22 mouse cellular contexts compared by ENCODE assay signal in the genomic region with DNA sequence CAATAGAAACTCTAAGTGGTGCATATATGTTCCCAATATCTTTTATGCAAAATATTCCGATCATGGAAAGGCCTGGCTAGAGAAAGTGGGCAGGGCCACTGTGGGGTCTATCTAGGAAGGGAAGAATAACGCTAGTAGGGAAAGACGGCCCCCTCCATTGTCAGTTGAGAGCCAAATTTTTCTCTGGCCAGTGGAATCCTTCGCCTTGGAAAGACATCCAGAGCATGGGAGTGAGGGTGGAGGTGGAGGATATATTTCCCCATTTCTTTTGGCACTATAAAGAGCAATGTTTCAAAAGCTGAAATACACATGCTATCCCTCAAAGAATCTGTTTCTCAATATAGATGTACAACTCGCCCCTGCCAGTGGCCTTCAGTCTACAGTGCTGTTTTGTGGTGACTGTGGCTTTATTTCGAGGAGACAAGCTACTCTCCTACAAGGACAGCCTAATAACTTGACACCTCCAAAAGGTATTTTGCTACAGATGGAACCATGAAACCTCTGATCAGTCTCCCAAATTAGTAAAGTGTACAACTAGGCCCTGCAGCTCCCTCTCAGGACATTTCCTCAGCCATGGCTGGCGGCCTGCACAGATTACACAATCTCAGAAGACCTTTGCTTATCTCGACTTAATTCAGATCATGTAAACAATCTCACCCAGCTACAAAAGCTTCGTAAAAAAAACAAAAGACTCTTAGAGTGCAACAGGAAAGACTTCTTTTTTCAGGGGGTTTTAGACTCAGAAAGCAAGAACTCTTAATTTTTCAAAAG. TPM values are rescaled to one million over a fixed set of nuclear protein-coding genes. Genes with fewer than 3 reads are reported as not detected.
DNase-seq lines count a peak whose midpoint lies in the region; ATAC-seq and TF ChIP-seq lines count a peak whose summit lies in the region.
"Had no signal": no experiment of that assay in that cellular context is flagged by ENCODE, and none has a peak within 500 bp of the region (broad histone marks: within the 10 kb centered on the region; RNA-seq: fewer than 3 reads in every experiment).

No protein-coding gene starts in this region.

- H3K4me1 ChIP-seq in heart, adult 2 months (ENCODE audit: control insufficient read depth, insufficient read depth, low read length): peaks cover 3% of the 10 kb centered on the region
- H3K4me1 ChIP-seq in lung, embryonic 15.5 days: peaks cover 14% of the 10 kb centered on the region
- 0 out of 2 replicates have a peak, but pooled peaks cover 4% of the 10 kb centered on the region for H3K4me1 ChIP-seq in stomach, embryonic 16.5 days (ENCODE audit: control insufficient read depth, insufficient read depth, low read length)
- H3K4me1 ChIP-seq: embryonic facial prominence, embryonic 15.5 days; forebrain, embryonic 12.5 days; neural tube, embryonic 13.5 days had no signal

- H3K4me3 ChIP-seq in heart, adult 2 months: no peak overlapping the region
- H3K4me3 ChIP-seq in lung, embryonic 15.5 days: no peak overlapping the region
- H3K4me3 ChIP-seq in stomach, embryonic 16.5 days (replicated peaks; ENCODE audit: low read length): no peak overlapping the region
- H3K4me3 ChIP-seq: embryonic facial prominence, embryonic 15.5 days; forebrain, embryonic 12.5 days; hindbrain, embryonic 10.5 days; kidney, embryonic 15.5 days; neural tube, embryonic 13.5 days had no signal

- no peak overlapping the region for H3K4me2 ChIP-seq in lung, embryonic 15.5 days
- no peak overlapping the region for H3K4me2 ChIP-seq in stomach, embryonic 16.5 days (ENCODE audit: low read depth, low read length)
- H3K4me2 ChIP-seq: embryonic facial prominence, embryonic 15.5 days; forebrain, embryonic 12.5 days; kidney, embryonic 15.5 days; neural tube, embryonic 13.5 days had no signal

- ATAC-seq in lung, embryonic 15.5 days (ENCODE audit: borderline replicate concordance, extremely low read depth, low FRiP score, low TSS enrichment): peak; percentile 75; the same call in 1 of the 2 replicates
- ATAC-seq in stomach, embryonic 16.5 days (ENCODE audit: insufficient read depth, low FRiP score): peak; percentile 44; the same call in 1 of the 2 replicates
- ATAC-seq in megakaryocyte, adult 5-6 weeks (ENCODE audit: poor library complexity, severe bottlenecking): no peak
- ATAC-seq: CD4-positive, CD25-positive, alpha-beta regulatory T cell, adult 4 months had no signal

- no peaks in the 10 kb centered on the region for H3K79me2 ChIP-seq in heart, adult 2 months (replicated peaks; ENCODE audit: control insufficient read depth, insufficient read depth, low read length)

- peak; percentile 54 to 57 for DNase-seq in heart, adult 2 months
- DNase-seq in heart, postnatal 25 days (ENCODE audit: low spot score): no peak
- DNase-seq in ovary, adult 18-20 months (ENCODE audit: low spot score): peak; percentile 42
- DNase-seq in ovary, postnatal 36 days (ENCODE audit: low spot score): no peak
- no peak for DNase-seq in cerebellum, adult 9-11 months
- DNase-seq: cerebellum, adult 2 months; thymus, postnatal 25 days had no signal

- TF ChIP-seq CTCF in heart, adult 2 months (IDR thresholded peaks at IDR 0.05): no peak

- TF ChIP-seq EP300 in heart, adult 2 months (IDR thresholded peaks at IDR 0.05; ENCODE audit: insufficient read depth, low read depth, low read length): no peak

- H3K27me3 ChIP-seq in heart, adult 2 months (ENCODE audit: control insufficient read depth, insufficient read depth, low read length): no peaks in the 10 kb centered on the region
- H3K27me3 ChIP-seq in lung, embryonic 15.5 days: no peaks in the 10 kb centered on the region
- H3K27me3 ChIP-seq in stomach, embryonic 16.5 days (ENCODE audit: control insufficient read depth, insufficient read depth, low read length): no peaks in the 10 kb centered on the region
- H3K27me3 ChIP-seq: embryonic facial prominence, embryonic 15.5 days; forebrain, embryonic 12.5 days; kidney, embryonic 15.5 days; neural tube, embryonic 13.5 days had no signal

- 56% methylated on average over 9 of the region's 9 CpGs for WGBS in heart, adult 2 months
- 36% methylated on average over 9 of the region's 9 CpGs for WGBS in lung, embryonic 15.5 days
- WGBS in stomach, embryonic 16.5 days: 53% methylated on average over 9 of the region's 9 CpGs

- TF ChIP-seq POLR2A in heart, adult 2 months (IDR thresholded peaks at IDR 0.05; ENCODE audit: insufficient read depth, low read depth, low read length): no peak

- no peaks in the 10 kb centered on the region for H3K9me3 ChIP-seq in lung, embryonic 15.5 days
- H3K9me3 ChIP-seq in stomach, embryonic 16.5 days (replicated peaks; ENCODE audit: control insufficient read depth, low read length): no peaks in the 10 kb centered on the region
- H3K9me3 ChIP-seq: embryonic facial prominence, embryonic 15.5 days; forebrain, embryonic 12.5 days; hindbrain, embryonic 10.5 days; kidney, embryonic 15.5 days; neural tube, embryonic 13.5 days had no signal

- intact Hi-C loops in heart, adult 2 months (cut with DNase I): no loop called here
- intact Hi-C loops in heart, postnatal 25 days (cut with DNase I): no loop called here

- H3K9ac ChIP-seq in heart, adult 2 months (ENCODE audit: low read depth, low read length): no peak overlapping the region
- H3K9ac ChIP-seq in lung, embryonic 15.5 days: no peak overlapping the region
- H3K9ac ChIP-seq in stomach, embryonic 16.5 days (ENCODE audit: low read length): no peak overlapping the region
- H3K9ac ChIP-seq: embryonic facial prominence, embryonic 15.5 days; forebrain, embryonic 12.5 days; kidney, embryonic 15.5 days; neural tube, embryonic 13.5 days had no signal

- no peaks in the 10 kb centered on the region for H3K36me3 ChIP-seq in heart, adult 2 months (ENCODE audit: control insufficient read depth, insufficient read depth, low read length)
- no peaks in the 10 kb centered on the region for H3K36me3 ChIP-seq in lung, embryonic 15.5 days
- H3K36me3 ChIP-seq in stomach, embryonic 16.5 days (ENCODE audit: control insufficient read depth, insufficient read depth, low read length): no peaks in the 10 kb centered on the region
- H3K36me3 ChIP-seq: embryonic facial prominence, embryonic 15.5 days; forebrain, embryonic 12.5 days; hindbrain, embryonic 10.5 days; kidney, embryonic 15.5 days; neural tube, embryonic 13.5 days had no signal

- H3K27ac ChIP-seq in heart, adult 2 months: peak overlapping the region; percentile 51
- peak overlapping the region; percentile 85 for H3K27ac ChIP-seq in lung, embryonic 15.5 days
- H3K27ac ChIP-seq in stomach, embryonic 16.5 days (ENCODE audit: low read length): no peak overlapping the region
- H3K27ac ChIP-seq: embryonic facial prominence, embryonic 15.5 days; forebrain, embryonic 12.5 days; hindbrain, embryonic 10.5 days; kidney, embryonic 15.5 days; neural tube, embryonic 13.5 days had no signal

RNA-seq across cellular contexts. Expression of gene Adh1, which starts 4.8 kb away (rescaled TPM):
- total RNA-seq in heart, adult 2 months (2021): 10 to 100 TPM; 27.5 to 34.3 TPM
- 26.1 and 29.7 TPM in 2 replicates for polyA plus RNA-seq in heart, adult 2 months (2012; rRNA removed)
- 10 to 100 TPM; 25.6 to 40.3 TPM for total RNA-seq in heart, postnatal 25 days (2021)
- 1,171 and 1,249 TPM in 2 replicates for polyA plus RNA-seq in lung, embryonic 15.5 days (2015; fragmentation: Nextera tagmentation; extraction: Ambion mirVana)
- 63.3 and 92.5 TPM in 2 replicates for polyA plus RNA-seq in stomach, embryonic 16.5 days (2015; fragmentation: Nextera tagmentation; extraction: Ambion mirVana)
- 0.96 TPM in 1 of 2 replicates, not detected in the other for total RNA-seq in megakaryocyte, adult 5-6 weeks (2015)
- total RNA-seq in megakaryocyte, adult 5-6 weeks (2017): not detected in 2 replicates
- total RNA-seq: megakaryocyte-erythroid progenitor cell, adult 5-6 weeks; monocyte, adult 5-6 weeks had no signal

RNA-seq across cellular contexts. Expression of gene Adh7, which starts 38.4 kb away (rescaled TPM):
- total RNA-seq in heart, adult 2 months (2021): under 1 TPM in 1 of 2 experiments, not detected in 1; 0.73 TPM
- polyA plus RNA-seq in heart, adult 2 months (2012; rRNA removed): 0.15 and 1.4 TPM in 2 replicates
- under 1 TPM; 0.08 to 0.14 TPM for total RNA-seq in heart, postnatal 25 days (2021)
- polyA plus RNA-seq in lung, embryonic 15.5 days (2015; fragmentation: Nextera tagmentation; extraction: Ambion mirVana): 0.43 and 0.50 TPM in 2 replicates
- 0.79 and 1.6 TPM in 2 replicates for polyA plus RNA-seq in stomach, embryonic 16.5 days (2015; fragmentation: Nextera tagmentation; extraction: Ambion mirVana)
- not detected in 2 replicates for total RNA-seq in megakaryocyte, adult 5-6 weeks (2015)
- total RNA-seq in megakaryocyte, adult 5-6 weeks (2017): not detected in 2 replicates
- total RNA-seq: megakaryocyte-erythroid progenitor cell, adult 5-6 weeks; MEL; monocyte, adult 5-6 weeks had no signal
- polyA plus RNA-seq: CD4-positive, CD25-positive, alpha-beta regulatory T cell, adult 4 months; cerebellum, adult 2 months; forebrain, embryonic 12.5 days; heart, embryonic 14.5 days had no signal

RNA-seq across cellular contexts. Expression of gene Adh6a, which starts 57.1 kb away (rescaled TPM):
- total RNA-seq in heart, adult 2 months (2021): not detected
- polyA plus RNA-seq in heart, adult 2 months (2012; rRNA removed): not detected in 2 replicates
- total RNA-seq in heart, postnatal 25 days (2021): not detected
- polyA plus RNA-seq in lung, embryonic 15.5 days (2015; fragmentation: Nextera tagmentation; extraction: Ambion mirVana): 0.11 TPM in 1 of 2 replicates, not detected in the other
- 0.16 and 0.32 TPM in 2 replicates for polyA plus RNA-seq in stomach, embryonic 16.5 days (2015; fragmentation: Nextera tagmentation; extraction: Ambion mirVana)
- not detected in 2 replicates for total RNA-seq in megakaryocyte, adult 5-6 weeks (2015)
- not detected in 2 replicates for total RNA-seq in megakaryocyte, adult 5-6 weeks (2017)
- total RNA-seq: megakaryocyte-erythroid progenitor cell, adult 5-6 weeks; MEL; monocyte, adult 5-6 weeks had no signal
- polyA plus RNA-seq: brain, embryonic 14.5 days; CD4-positive, CD25-positive, alpha-beta regulatory T cell, adult 4 months; cerebellum, adult 2 months; forebrain, embryonic 12.5 days; heart, embryonic 14.5 days; hindbrain, embryonic 10.5 days; kidney, embryonic 15.5 days; stomach, embryonic 14.5 days had no signal

Comparison
In these comparisons a context has a peak if more than half of its experiments do, and no peak if none do; other contexts are left out.
1. DNase-seq: peak in heart, adult 2 months (2 of 2) and ovary, adult 18-20 months (single experiment); none in heart, postnatal 25 days (single experiment), ovary, postnatal 36 days (single experiment) and cerebellum, adult 9-11 months (single experiment).
2. RNA of gene Adh1, which starts 4.8 kb away (total RNA-seq): 25.6 to 40.3 TPM in heart, postnatal 25 days and 27.5 to 34.3 TPM in heart, adult 2 months; 0.96 TPM in megakaryocyte, adult 5-6 weeks; every median in the first group is over 10 times any median in the second.